ENCODE assay signal across 8 mouse cellular contexts in genomic region chr19:54248256-54248936, GRCm38 (mm10).
DNase-seq lines count a peak whose midpoint lies in the region; ATAC-seq and TF ChIP-seq lines count a peak whose summit lies in the region.
"Had no signal": no experiment of that assay in that cellular context is flagged by ENCODE, and none has a peak within 500 bp of the region (broad histone marks: within the 10 kb centered on the region; RNA-seq: fewer than 3 reads in every experiment).

No protein-coding gene starts in this region.

- no peaks in the 10 kb centered on the region for H3K79me2 ChIP-seq in CH12.LX (replicated peaks; ENCODE audit: control insufficient read depth, extremely low read depth, insufficient read depth, poor library complexity, severe bottlenecking)

- no peak for TF ChIP-seq POLR2A in CH12.LX (IDR thresholded peaks at IDR 0.05; ENCODE audit: low read depth, low read length)

- no peak overlapping the region for H3K27ac ChIP-seq in CH12.LX (ENCODE audit: insufficient read depth, low read depth)
- H3K27ac ChIP-seq in limb, embryonic 11.5 days (replicated peaks; ENCODE audit: low read depth, low read length) = no peak overlapping the region

- H3K4me3 ChIP-seq in CH12.LX (replicated peaks in 1 of 3; ENCODE audit: low read depth in 2 of 3, low read length in 2 of 3, poor library complexity in 1 of 3) = no peak overlapping the region
- no peak overlapping the region for H3K4me3 ChIP-seq in limb, embryonic 11.5 days (ENCODE audit: low read depth, low read length)

- no peak overlapping the region for H3K4me2 ChIP-seq in CH12.LX (ENCODE audit: insufficient read depth, low read depth, poor library complexity, severe bottlenecking)
- no peak overlapping the region for H3K4me2 ChIP-seq in limb, embryonic 11.5 days (ENCODE audit: low read depth, severe bottlenecking)

- no peaks in the 10 kb centered on the region for H3K36me3 ChIP-seq in CH12.LX (replicated peaks in 1 of 2; ENCODE audit: control insufficient read depth in 1 of 2, insufficient read depth in 1 of 2, low read length in 1 of 2)
- H3K36me3 ChIP-seq in limb, embryonic 11.5 days (ENCODE audit: control insufficient read depth, insufficient read depth, low read length) = no peaks in the 10 kb centered on the region

- peak; percentile 32 for DNase-seq in heart, postnatal 4 days
- DNase-seq in heart, adult 8-10 months (ENCODE audit: low spot score) = no peak
- DNase-seq in CH12.LX (ENCODE audit: extremely low read depth) (no peak), R1 (ENCODE audit: low read depth, low spot score) (peak; percentile 68)
- peak; percentile 44 for DNase-seq in limb, embryonic 11.5 days (ENCODE audit: low spot score)
- DNase-seq in thymus, adult 18-20 months = no peak

- no peaks in the 10 kb centered on the region for H3K9me3 ChIP-seq in CH12.LX (replicated peaks; ENCODE audit: low read length)
- H3K9me3 ChIP-seq in limb, embryonic 11.5 days (ENCODE audit: control insufficient read depth, low read length) = no peaks in the 10 kb centered on the region

- in situ Hi-C loops in CH12.LX (cut with MboI; ENCODE audit: low pct_ligation_motif_present, low pct_unique_long_range_greater_than_20kb, low sequenced_read_pairs) = no loop called here

- no peak for TF ChIP-seq EP300 in CH12.LX (IDR thresholded peaks at IDR 0.05; ENCODE audit: low read length)

- ATAC-seq in limb, embryonic 11.5 days (ENCODE audit: insufficient number of reproducible peaks, low FRiP score, low TSS enrichment, low read depth) = no peak
- no peak for ATAC-seq in granulocyte monocyte progenitor cell, adult 5-6 weeks (replicated peaks; ENCODE audit: poor library complexity, severe bottlenecking)
- ATAC-seq: hindbrain, embryonic 16.5 days had no signal

- peaks cover 12 to 41% of the 10 kb centered on the region in 2 experiments for H3K4me1 ChIP-seq in CH12.LX (ENCODE audit: control insufficient read depth in 1 of 2, insufficient read depth in 2 of 2)
- H3K4me1 ChIP-seq in limb, embryonic 11.5 days (ENCODE audit: control insufficient read depth, insufficient read depth, low read length) = no peaks in the 10 kb centered on the region

- no peak overlapping the region for H3K9ac ChIP-seq in CH12.LX (ENCODE audit: insufficient read depth, low read depth)
- no peak overlapping the region for H3K9ac ChIP-seq in limb, embryonic 11.5 days (ENCODE audit: low read length)

- no peak for TF ChIP-seq RAD21 in CH12.LX (IDR thresholded peaks at IDR 0.05; ENCODE audit: low read depth, low read length)

- WGBS in limb, embryonic 11.5 days = 28% methylated on average over 6 of the region's 6 CpGs

- dilution Hi-C loops in CH12.LX (cut with MboI; ENCODE audit: extremely low pct_ligation_motif_present, extremely low pct_unique_long_range_greater_than_20kb, low sequenced_read_pairs) = no loop called here

- no peaks in the 10 kb centered on the region for H3K27me3 ChIP-seq in CH12.LX (replicated peaks)
- no peaks in the 10 kb centered on the region for H3K27me3 ChIP-seq in limb, embryonic 11.5 days (ENCODE audit: control insufficient read depth, insufficient read depth, low read length)

- TF ChIP-seq CTCF in CH12.LX (conservative IDR thresholded peaks at IDR 0.05 in 1 of 2, IDR thresholded peaks at IDR 0.05 in 1 of 2; ENCODE audit: low read depth in 2 of 2, low read length in 2 of 2) = peak in 1 of 2 experiments; percentile 33; a peak in 1 of 4 replicates

TF ChIP-seq in CH12.LX, 34 proteins besides CTCF, POLR2A, EP300 and RAD21:
- TF ChIP-seq SMC3 (IDR thresholded peaks at IDR 0.05; ENCODE audit: low read depth, low read length) (peak; percentile 29), ELF1 (IDR thresholded peaks at IDR 0.05; ENCODE audit: low read depth, low read length) (no peak)
TF ChIP-seq in CH12.LX: peak in this region for 1.

Comparison
In these comparisons a context has a peak if more than half of its experiments do, and no peak if none do; other contexts are left out.
1. DNase-seq: peak in heart, postnatal 4 days (single experiment), R1 (single experiment) and limb, embryonic 11.5 days (single experiment); none in heart, adult 8-10 months (single experiment), CH12.LX (single experiment) and thymus, adult 18-20 months (0 of 2).